Mouse (Mus musculus) heart, postnatal 4 days (tissue): ENCODE measurements at regions not wholly inside any gene's neighbourhood (a gene's known extent, or its start where the extent isn't known, plus 50 kb on each side); places are given as distances from the start of the nearest gene placed in this dataset.

ENCODE experiments used
- DNase-seq: peaks from one replicate; pipeline ENCODE4 v3.0.0; 2021

DNA sequence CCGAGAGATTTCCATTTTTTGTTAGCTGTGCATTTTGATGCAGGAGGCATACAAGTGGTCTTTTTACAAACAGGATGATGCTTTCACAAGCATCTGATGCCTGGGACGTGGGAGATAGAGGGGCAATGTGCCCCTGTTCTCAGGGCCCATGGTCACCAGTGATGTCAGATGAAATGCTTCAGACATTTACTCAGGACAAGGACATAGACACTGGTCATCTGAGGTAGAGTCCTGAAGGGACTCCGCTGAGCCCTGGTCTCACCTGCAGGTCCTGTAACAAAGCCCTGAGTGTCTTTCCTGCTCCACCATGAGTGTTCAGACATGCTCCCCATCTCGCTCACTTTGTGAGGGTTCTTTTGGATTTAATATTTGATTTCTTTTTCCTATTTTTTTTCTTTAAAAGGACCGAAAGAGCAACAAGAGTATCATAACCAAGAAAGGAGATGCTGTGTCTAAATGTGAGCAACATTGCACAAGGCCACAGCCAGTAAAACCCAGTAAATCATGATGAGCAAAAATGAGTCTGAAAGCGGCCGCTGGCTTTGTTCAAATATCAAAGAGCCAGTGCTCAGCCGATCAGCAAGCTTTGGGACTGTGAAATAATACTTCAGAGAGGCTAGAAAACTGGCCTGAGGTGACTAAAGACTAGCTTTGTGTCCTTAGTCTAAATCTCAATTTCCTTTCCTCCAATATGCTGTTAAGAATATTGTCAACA lies 430.1 kb downstream of the Ate1 start:
- DNase-seq = no peak

DNA sequence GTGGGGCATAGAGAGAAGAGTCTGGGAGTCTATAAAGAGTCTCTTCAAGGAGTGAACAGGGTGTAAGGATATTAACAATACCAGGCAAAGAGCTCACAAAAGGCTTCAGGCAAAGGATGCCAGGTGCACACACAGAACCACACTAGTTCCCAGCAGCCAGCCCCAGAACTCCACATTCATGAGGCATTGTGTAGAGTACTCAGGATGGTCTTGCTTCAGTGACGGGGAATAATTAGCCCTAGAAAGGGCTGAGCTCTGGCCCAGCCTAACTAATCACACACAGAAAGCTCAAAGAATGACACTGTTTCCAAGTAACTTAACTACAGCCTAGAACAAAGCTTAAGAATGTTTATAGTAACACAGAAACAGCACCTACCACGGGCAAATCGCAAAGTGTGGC lies 428.2 kb downstream of the Ate1 start:
- no peak for DNase-seq

DNA sequence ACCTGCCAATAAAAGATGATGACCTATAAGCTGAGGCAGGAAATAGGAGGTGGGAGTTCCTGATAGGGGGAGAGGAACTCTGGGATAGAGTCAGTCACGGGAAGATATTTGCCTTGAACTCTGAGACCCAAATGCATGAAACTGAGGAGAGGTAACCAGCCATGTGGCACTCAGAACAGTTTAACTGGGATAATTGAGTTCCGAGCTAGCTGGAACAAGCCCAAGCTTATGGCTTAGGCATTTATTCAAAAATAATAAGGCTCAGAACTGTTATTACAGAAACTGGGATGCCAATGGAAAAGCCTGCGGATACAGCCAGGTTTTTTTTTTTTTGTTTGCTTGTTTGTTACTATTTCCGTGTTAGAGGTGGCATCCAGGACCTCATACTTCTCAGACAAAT lies 425.0 kb downstream of the Ate1 start:
- DNase-seq = no peak

GRCm38 (mm10) chr7:130098606-130099005 lies 421.6 kb downstream of the Ate1 start:
- no peak for DNase-seq

GRCm38 (mm10) chr7:130102671-130103070 lies 417.5 kb downstream of the Ate1 start:
- no peak for DNase-seq

- no peak for DNase-seq
Measured at GRCm38 (mm10) chr7:130106961-130107360, 413.2 kb downstream of the Ate1 start.

DNA sequence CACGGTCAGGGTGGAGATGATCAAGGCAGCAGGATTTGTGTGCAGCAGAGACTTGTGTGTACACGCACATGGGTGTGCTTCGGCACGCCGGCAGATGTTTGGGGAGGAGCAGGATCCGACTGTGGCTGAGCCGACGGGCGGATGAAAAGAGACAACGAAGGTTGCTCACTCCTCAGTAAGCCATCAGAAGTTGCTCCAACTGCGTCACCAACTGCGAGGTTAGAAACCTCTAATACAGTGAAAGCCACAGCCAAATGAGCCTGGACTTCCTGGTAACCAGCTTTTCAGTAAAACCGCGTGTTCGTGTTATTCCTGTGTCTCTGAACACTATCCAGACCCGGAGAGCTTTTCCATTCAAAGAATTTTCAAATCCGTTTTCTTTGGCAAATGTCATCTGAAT lies 411.8 kb downstream of the Ate1 start:
- DNase-seq = no peak
